Mouse (Mus musculus): ENCODE results near the gene H2afv. TPM values are rescaled to one million over a fixed set of nuclear protein-coding genes. Genes with fewer than 3 reads are reported as not detected.
A peak's percentile ranks its signal among the peaks of the same experiment; 100 is the strongest.

The H2afv gene
- polyA plus RNA-seq, 2 experiments, result 273 to 548 TPM

DNA sequence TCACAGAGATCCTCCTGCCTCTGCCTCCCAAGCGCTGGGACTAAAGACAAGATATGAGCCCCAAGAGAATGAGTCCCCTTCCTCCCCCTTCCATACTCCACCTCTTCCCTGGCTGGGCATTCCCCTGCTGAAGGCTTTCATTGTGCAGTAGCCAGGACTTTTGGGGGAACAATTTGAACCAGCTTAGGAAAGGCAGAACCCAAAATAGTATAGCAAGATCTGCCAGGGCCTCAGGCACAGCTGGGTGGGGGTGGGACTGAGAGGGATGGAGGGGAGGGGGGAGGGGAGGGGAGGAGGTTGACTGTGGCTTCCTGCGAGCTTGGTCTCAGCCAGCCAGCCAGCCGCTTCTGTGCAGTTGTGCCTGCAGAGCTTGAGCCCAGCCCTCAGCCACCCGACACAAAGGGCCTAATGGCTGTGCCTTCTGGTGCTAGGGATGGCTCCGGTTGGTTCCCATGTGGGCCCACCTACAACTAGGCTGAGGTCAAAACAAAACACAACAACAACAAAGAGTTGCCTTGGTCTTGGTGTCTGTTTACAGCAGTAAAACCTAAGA, 34.1 kb downstream of the H2afv start:
- Histone ChIP-seq H3K27ac (replicated peaks; ENCODE audit: low read depth, low read length) (no peak overlapping the region), H3K27me3 (ENCODE audit: control insufficient read depth, insufficient read depth, low read length) (no peaks in the 10 kb centered on the region), H3K4me1 (ENCODE audit: control insufficient read depth, insufficient read depth, low read length) (peaks cover 29% of the 10 kb centered on the region), H3K9me3 (ENCODE audit: control insufficient read depth, low read length) (no peaks in the 10 kb centered on the region), H3K9ac (ENCODE audit: low read depth, low read length, severe bottlenecking) (no peak overlapping the region), H3K4me2 (replicated peaks; ENCODE audit: low read depth, low read length, severe bottlenecking) (no peak overlapping the region), H3K36me3 (ENCODE audit: control insufficient read depth, insufficient read depth, low read length) (peaks cover 5% of the 10 kb centered on the region; the same call in 1 of the 2 replicates), H3K4me3 (replicated peaks; ENCODE audit: low read length) (no peak overlapping the region)
- DNase-seq (ENCODE audit: low spot score), result no peak
- 47% methylated on average over 5 of the region's 5 CpGs for WGBS
- no peak for ATAC-seq (ENCODE audit: low FRiP score, low read depth)
- TF ChIP-seq POLR2A (IDR thresholded peaks at IDR 0.05; ENCODE audit: borderline replicate concordance, extremely low read depth, insufficient read depth, insufficient read length), result no peak

DNA sequence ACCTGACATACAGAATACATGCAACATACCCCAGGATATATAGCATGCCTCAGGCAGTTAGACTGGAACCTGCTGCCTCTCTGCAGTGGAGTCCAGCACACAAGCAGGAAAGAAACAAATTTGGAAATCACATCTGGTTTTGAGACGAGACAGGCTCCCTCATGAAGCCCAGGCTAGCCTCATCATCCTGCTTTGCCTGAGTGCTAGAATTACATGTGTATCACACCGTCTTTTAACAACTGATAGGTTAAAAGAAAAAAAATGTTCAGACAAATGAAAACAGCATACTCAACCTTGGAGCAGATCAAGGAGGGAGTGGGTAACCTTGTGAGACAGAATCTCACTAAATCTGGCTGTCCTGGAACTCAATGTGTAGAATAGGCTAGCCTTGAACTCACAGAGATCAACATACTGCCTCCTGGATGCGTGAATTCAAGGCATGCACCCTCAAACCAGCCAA, 37.1 kb downstream of the H2afv start:
- H3K9ac ChIP-seq (ENCODE audit: low read depth, low read length, severe bottlenecking), result no peak overlapping the region

DNA sequence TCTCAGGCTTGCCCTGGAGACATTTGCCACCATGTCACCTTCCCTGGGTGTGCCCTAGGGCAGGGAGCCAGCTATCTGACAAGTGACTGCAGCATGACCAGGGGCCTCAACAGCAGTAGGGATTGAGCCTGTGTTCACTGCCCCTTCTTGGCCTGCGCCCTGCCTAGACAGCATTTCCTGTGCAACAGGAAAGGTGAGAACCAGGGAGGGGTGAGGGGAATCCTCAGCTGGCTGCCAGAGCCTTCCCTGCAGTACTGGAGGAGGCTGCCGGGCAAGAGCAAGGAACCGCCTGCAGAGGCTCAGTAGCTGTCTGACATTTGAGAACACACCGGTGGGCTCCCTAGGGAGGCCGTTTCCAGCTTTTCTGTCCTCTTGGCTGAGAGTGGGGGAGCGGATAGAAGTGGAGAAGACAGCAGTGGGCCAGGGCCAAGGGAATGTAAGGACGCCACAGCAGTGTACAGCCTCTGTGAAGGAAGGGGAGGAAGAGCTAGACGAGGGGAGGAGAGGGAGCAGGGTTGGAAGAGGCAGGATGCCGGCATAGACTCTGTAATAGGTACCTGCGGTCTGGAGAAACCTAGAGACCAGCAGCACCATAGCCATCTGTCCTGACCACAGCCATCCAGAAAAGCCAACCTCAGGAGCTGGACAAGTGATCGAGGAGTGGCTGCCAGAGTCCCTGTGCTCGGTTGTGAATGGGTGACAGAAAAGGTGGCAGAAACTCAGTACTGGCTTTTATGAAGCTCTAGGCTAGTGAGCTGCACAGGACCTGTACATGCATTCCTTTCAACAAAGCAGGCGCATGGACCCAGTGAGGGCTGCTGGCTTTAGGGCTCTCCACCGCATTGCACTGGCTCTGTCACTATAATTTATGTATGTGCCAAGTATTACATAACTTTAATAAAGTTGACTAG, 37.7 kb downstream of the H2afv start:
- Histone ChIP-seq H3K27ac (replicated peaks; ENCODE audit: low read depth, low read length) (peak overlapping the region; percentile 90), H3K9ac (ENCODE audit: low read depth, low read length, severe bottlenecking) (peak overlapping the region; percentile 41; the same call in 1 of the 2 replicates), H3K9me3 (ENCODE audit: control insufficient read depth, low read length) (no peaks in the 10 kb centered on the region), H3K4me1 (ENCODE audit: control insufficient read depth, insufficient read depth, low read length) (peaks cover 29% of the 10 kb centered on the region), H3K4me2 (replicated peaks; ENCODE audit: low read depth, low read length, severe bottlenecking) (peak overlapping the region; percentile 36), H3K27me3 (ENCODE audit: control insufficient read depth, insufficient read depth, low read length) (no peaks in the 10 kb centered on the region), H3K4me3 (replicated peaks; ENCODE audit: low read length) (no peak overlapping the region), H3K36me3 (ENCODE audit: control insufficient read depth, insufficient read depth, low read length) (peaks cover 41% of the 10 kb centered on the region)
- WGBS, result 21% methylated on average over 14 of the region's 14 CpGs
- DNase-seq (ENCODE audit: low spot score), result peak; percentile 84
- peak; percentile 61 for ATAC-seq (ENCODE audit: low FRiP score, low read depth)
- no peak for TF ChIP-seq POLR2A (IDR thresholded peaks at IDR 0.05; ENCODE audit: borderline replicate concordance, extremely low read depth, insufficient read depth, insufficient read length)

More for the DNA sequence above, 37.1 kb downstream of the H2afv start:
- no peaks in the 10 kb centered on the region for H3K9me3 ChIP-seq (ENCODE audit: control insufficient read depth, low read length)
- H3K4me1 ChIP-seq (ENCODE audit: control insufficient read depth, insufficient read depth, low read length), result peaks cover 29% of the 10 kb centered on the region
- WGBS, result 70% methylated on average over 3 of the region's 3 CpGs
- no peak overlapping the region for H3K4me2 ChIP-seq (replicated peaks; ENCODE audit: low read depth, low read length, severe bottlenecking)
- ATAC-seq (ENCODE audit: low FRiP score, low read depth), result no peak
- peaks cover 34% of the 10 kb centered on the region for H3K36me3 ChIP-seq (ENCODE audit: control insufficient read depth, insufficient read depth, low read length)
- DNase-seq (ENCODE audit: low spot score), result no peak
- H3K4me3 ChIP-seq (replicated peaks; ENCODE audit: low read length), result no peak overlapping the region
- no peak for TF ChIP-seq POLR2A (IDR thresholded peaks at IDR 0.05; ENCODE audit: borderline replicate concordance, extremely low read depth, insufficient read depth, insufficient read length)
- H3K27me3 ChIP-seq (ENCODE audit: control insufficient read depth, insufficient read depth, low read length), result no peaks in the 10 kb centered on the region
- H3K27ac ChIP-seq (replicated peaks; ENCODE audit: low read depth, low read length), result peak overlapping the region; percentile 90; the same call in 1 of the 2 replicates

DNA sequence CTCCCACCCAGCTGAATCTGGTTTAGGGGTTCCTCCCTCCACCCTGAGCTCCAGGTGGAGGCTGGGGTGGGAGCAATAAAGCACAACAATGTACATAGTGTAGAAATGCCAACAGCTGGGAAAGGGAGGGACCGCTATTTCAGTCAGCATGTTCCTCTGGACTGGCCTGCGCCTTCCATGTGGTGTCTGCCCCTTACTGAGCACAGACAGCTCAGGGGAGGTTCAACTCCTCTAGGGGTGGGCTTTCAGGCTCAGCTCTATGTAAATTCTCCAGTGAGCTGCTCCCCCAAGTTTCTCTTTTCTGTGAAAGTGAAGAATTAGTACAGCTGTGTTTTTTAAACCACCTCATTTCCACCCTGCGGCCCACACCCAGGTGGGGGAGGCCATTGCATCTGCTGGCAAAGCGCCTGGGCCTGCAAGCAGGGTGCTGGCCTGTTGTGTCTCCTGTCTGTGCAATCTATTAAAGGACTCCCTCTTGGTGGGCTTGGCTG, 38.6 kb downstream of the H2afv start:
- Histone ChIP-seq H3K4me3 (replicated peaks; ENCODE audit: low read length) (no peak overlapping the region), H3K27me3 (ENCODE audit: control insufficient read depth, insufficient read depth, low read length) (no peaks in the 10 kb centered on the region), H3K27ac (replicated peaks; ENCODE audit: low read depth, low read length) (peak overlapping the region; percentile 90), H3K36me3 (ENCODE audit: control insufficient read depth, insufficient read depth, low read length) (peaks cover 49% of the 10 kb centered on the region), H3K4me1 (ENCODE audit: control insufficient read depth, insufficient read depth, low read length) (peaks cover 29% of the 10 kb centered on the region), H3K9me3 (ENCODE audit: control insufficient read depth, low read length) (no peaks in the 10 kb centered on the region), H3K9ac (ENCODE audit: low read depth, low read length, severe bottlenecking) (peak overlapping the region; percentile 21; the same call in 1 of the 2 replicates), H3K4me2 (replicated peaks; ENCODE audit: low read depth, low read length, severe bottlenecking) (no peak overlapping the region; the same call in 1 of the 2 replicates)
- DNase-seq (ENCODE audit: low spot score) (peak; percentile 67), ATAC-seq (ENCODE audit: low FRiP score, low read depth) (peak; percentile 73)
- TF ChIP-seq POLR2A (IDR thresholded peaks at IDR 0.05; ENCODE audit: borderline replicate concordance, extremely low read depth, insufficient read depth, insufficient read length), result no peak
- whole genome bisulfite sequencing, result 29% methylated on average over 4 of the region's 4 CpGs
